Mouse (Mus musculus): Measurements from ENCODE around the gene Mfsd2a. TPM values are rescaled to one million over a fixed set of nuclear protein-coding genes. Genes with fewer than 3 reads are reported as not detected.

The Mfsd2a gene
- total and polyA plus RNA-seq, 2 experiments from 2014 or later = 0.20 TPM; not detected in 1

DNA sequence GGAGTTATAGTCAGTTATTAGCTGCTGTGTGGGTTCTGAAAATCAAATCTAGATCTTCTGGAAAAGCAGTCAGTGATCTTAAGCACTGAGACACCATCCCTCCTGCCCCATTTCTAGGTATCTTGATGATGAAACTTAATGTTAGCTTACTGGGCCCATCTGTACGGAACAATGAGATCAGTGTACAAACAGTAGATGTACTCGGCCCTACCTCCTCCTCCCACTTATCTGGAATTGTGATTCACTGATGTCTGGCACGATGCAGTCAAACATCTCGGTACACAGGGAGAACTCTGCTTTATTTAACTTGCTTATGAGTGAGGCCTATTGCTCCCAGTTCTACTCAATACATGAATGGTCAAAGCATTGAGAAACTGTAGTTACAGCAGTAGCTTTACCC is 45.0 kb downstream of the Mfsd2a start:
- Histone ChIP-seq H3K4me2 (ENCODE audit: low read depth, low read length) (no peak overlapping the region), H3K4me3 (ENCODE audit: low read depth, low read length) (no peak overlapping the region), H3K9ac (replicated peaks; ENCODE audit: low read depth, low read length) (no peak overlapping the region), H3K9me3 (replicated peaks; ENCODE audit: control insufficient read depth, low read length) (no peaks in the 10 kb centered on the region), H3K27ac (ENCODE audit: low read depth) (no peak overlapping the region), H3K27me3 (ENCODE audit: control insufficient read depth, insufficient read depth, low read length) (no peaks in the 10 kb centered on the region), H3K4me1 (ENCODE audit: control insufficient read depth, insufficient read depth) (peaks cover 6% of the 10 kb centered on the region), H3K36me3 (replicated peaks; ENCODE audit: control insufficient read depth, insufficient read depth, low read length) (no peaks in the 10 kb centered on the region)
- TF ChIP-seq CTCF (IDR thresholded peaks at IDR 0.05; ENCODE audit: low read depth) (no peak), EP300 (IDR thresholded peaks at IDR 0.05; ENCODE audit: low read depth) (no peak)
- ATAC-seq (ENCODE audit: insufficient read depth, low read depth) (no peak), DNase-seq (ENCODE audit: low spot score) (no peak)
- 68% methylated on average over 4 of the region's 4 CpGs for WGBS

DNA sequence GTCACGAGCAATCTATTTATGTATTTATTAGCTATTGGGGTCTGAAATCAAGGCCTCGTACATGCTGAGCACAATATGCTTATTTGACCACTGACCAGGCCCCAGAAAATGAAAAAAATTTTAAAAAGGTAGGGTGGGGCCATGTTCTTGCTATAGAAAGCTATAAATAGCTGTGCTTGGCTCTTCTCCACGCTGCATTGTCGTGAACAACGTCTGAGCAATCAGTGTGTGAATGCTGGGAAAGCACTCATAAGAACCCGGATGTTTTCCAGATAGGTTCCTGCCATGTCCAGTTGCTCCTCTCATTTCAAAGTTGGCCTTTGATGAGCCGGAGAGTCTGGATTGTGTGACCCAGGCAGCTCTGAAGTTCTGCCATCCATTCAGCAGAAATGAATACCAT is 46.8 kb downstream of the Mfsd2a start:
- Histone ChIP-seq H3K4me3 (ENCODE audit: low read depth, low read length) (no peak overlapping the region), H3K4me2 (ENCODE audit: low read depth, low read length) (no peak overlapping the region), H3K36me3 (replicated peaks; ENCODE audit: control insufficient read depth, insufficient read depth, low read length) (no peaks in the 10 kb centered on the region), H3K27ac (ENCODE audit: low read depth) (peak overlapping the region; percentile 43), H3K9ac (replicated peaks; ENCODE audit: low read depth, low read length) (no peak overlapping the region), H3K27me3 (ENCODE audit: control insufficient read depth, insufficient read depth, low read length) (no peaks in the 10 kb centered on the region), H3K9me3 (replicated peaks; ENCODE audit: control insufficient read depth, low read length) (no peaks in the 10 kb centered on the region), H3K4me1 (ENCODE audit: control insufficient read depth, insufficient read depth) (peaks cover 6% of the 10 kb centered on the region)
- 22% methylated on average over 7 of the region's 7 CpGs for WGBS
- ATAC-seq (ENCODE audit: insufficient read depth, low read depth) = peak; percentile 73
- DNase-seq (ENCODE audit: low spot score) = peak; percentile 48
- no peak for TF ChIP-seq CTCF (IDR thresholded peaks at IDR 0.05; ENCODE audit: low read depth)
- no peak for TF ChIP-seq EP300 (IDR thresholded peaks at IDR 0.05; ENCODE audit: low read depth)

DNA sequence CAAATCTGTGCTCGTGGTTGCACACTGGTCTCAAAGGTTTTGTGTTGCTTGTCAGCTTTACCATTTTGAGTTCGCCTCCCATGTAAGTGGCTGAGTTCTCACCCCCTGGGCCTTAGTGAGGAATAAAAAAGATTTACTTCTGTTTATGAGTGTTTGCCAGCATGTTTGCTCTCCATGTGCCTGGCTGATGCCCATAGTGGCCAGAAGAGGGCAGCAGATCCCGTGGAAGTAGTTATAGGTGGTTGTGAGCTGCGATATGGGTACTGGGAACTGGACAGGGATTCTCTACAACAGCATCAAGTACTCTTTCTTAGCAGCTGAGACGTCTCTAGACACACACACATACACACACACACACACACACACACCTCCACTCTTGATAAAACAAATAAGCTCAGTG is 48.4 kb downstream of the Mfsd2a start:
- no peak overlapping the region for H3K9ac ChIP-seq (replicated peaks; ENCODE audit: low read depth, low read length)
- H3K4me2 ChIP-seq (ENCODE audit: low read depth, low read length) = no peak overlapping the region
- WGBS = 67% methylated on average over 5 of the region's 5 CpGs
- no peak overlapping the region for H3K4me3 ChIP-seq (ENCODE audit: low read depth, low read length)
- TF ChIP-seq CTCF (IDR thresholded peaks at IDR 0.05; ENCODE audit: low read depth) (0 out of 2 replicates have a peak, but pooled peaks have one; percentile 6), EP300 (IDR thresholded peaks at IDR 0.05; ENCODE audit: low read depth) (no peak)
- no peaks in the 10 kb centered on the region for H3K27me3 ChIP-seq (ENCODE audit: control insufficient read depth, insufficient read depth, low read length)
- peaks cover 6% of the 10 kb centered on the region for H3K4me1 ChIP-seq (ENCODE audit: control insufficient read depth, insufficient read depth)
- no peak for DNase-seq (ENCODE audit: low spot score)
- no peak overlapping the region for H3K27ac ChIP-seq (ENCODE audit: low read depth)
- H3K36me3 ChIP-seq (replicated peaks; ENCODE audit: control insufficient read depth, insufficient read depth, low read length) = no peaks in the 10 kb centered on the region
- 0 out of 2 replicates have a peak, but pooled peaks cover 3% of the 10 kb centered on the region for H3K9me3 ChIP-seq (replicated peaks; ENCODE audit: control insufficient read depth, low read length)
- ATAC-seq (ENCODE audit: insufficient read depth, low read depth) = no peak

DNA sequence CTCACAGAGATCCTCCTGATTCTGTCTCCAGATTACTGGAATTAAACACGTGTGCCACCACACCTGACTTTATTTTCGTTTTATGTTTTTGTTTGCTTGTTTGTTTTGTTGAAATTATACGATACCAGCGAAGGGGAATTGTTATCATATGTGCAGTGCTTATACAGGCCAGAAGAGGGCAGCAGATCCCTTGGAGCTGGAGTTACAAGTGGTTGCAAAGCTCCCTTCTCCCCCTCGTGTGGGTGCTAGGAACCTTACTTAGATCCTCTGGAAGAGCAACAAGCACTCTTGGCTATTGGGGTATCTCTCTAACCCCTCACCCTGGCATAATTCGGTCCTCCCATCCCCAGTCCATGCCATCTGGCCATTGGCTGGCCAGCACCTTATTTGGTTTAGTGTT is 50.4 kb downstream of the Mfsd2a start:
- Histone ChIP-seq H3K4me3 (ENCODE audit: low read depth, low read length) (no peak overlapping the region), H3K9me3 (replicated peaks; ENCODE audit: control insufficient read depth, low read length) (0 out of 2 replicates have a peak, but pooled peaks cover 10% of the 10 kb centered on the region), H3K27ac (ENCODE audit: low read depth) (no peak overlapping the region), H3K27me3 (ENCODE audit: control insufficient read depth, insufficient read depth, low read length) (no peaks in the 10 kb centered on the region), H3K4me1 (ENCODE audit: control insufficient read depth, insufficient read depth) (peaks cover 6% of the 10 kb centered on the region), H3K36me3 (replicated peaks; ENCODE audit: control insufficient read depth, insufficient read depth, low read length) (no peaks in the 10 kb centered on the region), H3K4me2 (ENCODE audit: low read depth, low read length) (no peak overlapping the region), H3K9ac (replicated peaks; ENCODE audit: low read depth, low read length) (no peak overlapping the region)
- DNase-seq (ENCODE audit: low spot score) (no peak), ATAC-seq (ENCODE audit: insufficient read depth, low read depth) (no peak)
- WGBS = 48% methylated on average over 6 of the region's 6 CpGs
- no peak for TF ChIP-seq EP300 (IDR thresholded peaks at IDR 0.05; ENCODE audit: low read depth)
- peak; percentile 37 for TF ChIP-seq CTCF (IDR thresholded peaks at IDR 0.05; ENCODE audit: low read depth)

DNA sequence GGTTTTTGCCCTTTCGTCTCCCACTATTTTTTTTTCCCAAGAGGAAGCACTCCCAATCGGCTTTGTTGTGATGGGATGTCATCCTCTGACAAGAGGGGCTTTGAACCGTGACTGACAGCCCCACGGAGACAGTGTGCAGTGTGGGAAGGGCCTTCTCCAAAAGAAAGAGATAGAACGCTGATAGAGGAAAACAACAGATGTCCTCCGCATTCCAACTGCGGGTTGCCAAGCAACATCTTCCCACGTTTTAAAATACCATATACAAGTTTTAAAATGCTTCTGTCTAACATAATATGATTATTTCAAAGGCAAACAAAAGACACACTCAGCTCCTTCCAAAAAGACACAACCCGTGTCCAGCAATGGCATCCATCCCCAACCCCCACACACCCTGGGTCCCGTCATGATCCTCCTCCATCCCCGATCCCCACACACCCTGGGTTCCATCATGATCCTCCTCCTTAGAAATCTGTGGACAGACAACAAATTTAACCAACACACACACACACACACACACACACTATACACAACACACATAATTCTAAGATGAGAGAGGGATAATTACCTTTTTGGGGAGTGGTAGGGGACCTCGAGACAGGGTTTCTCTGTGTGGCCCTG is 51.3 kb downstream of the Mfsd2a start:
- H3K4me2 ChIP-seq (ENCODE audit: low read depth, low read length) = no peak overlapping the region
- H3K4me3 ChIP-seq (ENCODE audit: low read depth, low read length) = no peak overlapping the region
- 0 out of 2 replicates have a peak, but pooled peaks cover 10% of the 10 kb centered on the region for H3K9me3 ChIP-seq (replicated peaks; ENCODE audit: control insufficient read depth, low read length)
- no peaks in the 10 kb centered on the region for H3K36me3 ChIP-seq (replicated peaks; ENCODE audit: control insufficient read depth, insufficient read depth, low read length)
- H3K27me3 ChIP-seq (ENCODE audit: control insufficient read depth, insufficient read depth, low read length) = no peaks in the 10 kb centered on the region
- no peak overlapping the region for H3K27ac ChIP-seq (ENCODE audit: low read depth)
- WGBS = 46% methylated on average over 12 of the region's 12 CpGs
- no peak overlapping the region for H3K9ac ChIP-seq (replicated peaks; ENCODE audit: low read depth, low read length)
- ATAC-seq (ENCODE audit: insufficient read depth, low read depth) (no peak), DNase-seq (ENCODE audit: low spot score) (no peak)
- peaks cover 6% of the 10 kb centered on the region for H3K4me1 ChIP-seq (ENCODE audit: control insufficient read depth, insufficient read depth)
- TF ChIP-seq CTCF (IDR thresholded peaks at IDR 0.05; ENCODE audit: low read depth) (no peak), EP300 (IDR thresholded peaks at IDR 0.05; ENCODE audit: low read depth) (no peak)

DNA sequence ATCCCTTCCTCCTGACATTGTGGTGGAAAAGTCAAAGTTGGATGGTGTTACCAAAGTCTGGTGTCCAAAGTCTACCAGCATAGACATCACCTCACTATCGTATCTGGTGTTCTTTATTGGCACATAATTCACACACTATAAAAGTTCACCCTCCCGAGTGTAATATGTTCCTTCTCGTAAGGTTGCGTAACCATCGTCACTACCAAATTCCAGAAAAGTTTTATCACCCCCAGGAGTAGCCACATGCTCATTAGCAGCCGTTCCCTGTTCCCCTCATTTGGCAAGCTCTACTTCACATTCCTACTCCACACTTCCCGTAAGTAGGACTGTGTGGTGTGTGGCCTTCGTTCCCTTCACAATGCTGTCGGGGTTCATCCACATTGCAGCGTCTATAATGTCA is 55.6 kb downstream of the Mfsd2a start:
- Histone ChIP-seq H3K9ac (replicated peaks; ENCODE audit: low read depth, low read length) (no peak overlapping the region), H3K4me1 (ENCODE audit: control insufficient read depth, insufficient read depth) (no peaks in the 10 kb centered on the region), H3K4me2 (ENCODE audit: low read depth, low read length) (no peak overlapping the region), H3K9me3 (replicated peaks; ENCODE audit: control insufficient read depth, low read length) (0 out of 2 replicates have a peak, but pooled peaks cover 10% of the 10 kb centered on the region), H3K36me3 (replicated peaks; ENCODE audit: control insufficient read depth, insufficient read depth, low read length) (no peaks in the 10 kb centered on the region), H3K27ac (ENCODE audit: low read depth) (no peak overlapping the region), H3K4me3 (ENCODE audit: low read depth, low read length) (no peak overlapping the region), H3K27me3 (ENCODE audit: control insufficient read depth, insufficient read depth, low read length) (no peaks in the 10 kb centered on the region)
- WGBS = 64% methylated on average over 10 of the region's 10 CpGs
- ATAC-seq (ENCODE audit: insufficient read depth, low read depth) = no peak
- DNase-seq (ENCODE audit: low spot score) = no peak
- no peak for TF ChIP-seq EP300 (IDR thresholded peaks at IDR 0.05; ENCODE audit: low read depth)
- no peak for TF ChIP-seq CTCF (IDR thresholded peaks at IDR 0.05; ENCODE audit: low read depth)

Measured in heart, postnatal 0 days (tissue).